Mouse (Mus musculus): ENCODE measurements at regions not wholly inside any gene's neighbourhood (a gene's known extent, or its start where the extent isn't known, plus 50 kb on each side); places are given as distances from the start of the nearest gene placed in this dataset.
"Not testable (repeated sequence)": the region's sequence is repeated elsewhere in the genome, so short reads cannot be mapped to it uniquely, and the experiment has no call there.

GRCm38 (mm10) chr12:114562978-114563377, 1019.3 kb downstream of the Adam6a start:
- DNase-seq (ENCODE audit: extremely low spot score in 1 of 2, low spot score in 1 of 2): no peak

GRCm38 (mm10) chr12:114563683-114564082, 1020.0 kb downstream of the Adam6a start:
- no peak for DNase-seq (ENCODE audit: extremely low spot score in 1 of 2, low spot score in 1 of 2)

DNA sequence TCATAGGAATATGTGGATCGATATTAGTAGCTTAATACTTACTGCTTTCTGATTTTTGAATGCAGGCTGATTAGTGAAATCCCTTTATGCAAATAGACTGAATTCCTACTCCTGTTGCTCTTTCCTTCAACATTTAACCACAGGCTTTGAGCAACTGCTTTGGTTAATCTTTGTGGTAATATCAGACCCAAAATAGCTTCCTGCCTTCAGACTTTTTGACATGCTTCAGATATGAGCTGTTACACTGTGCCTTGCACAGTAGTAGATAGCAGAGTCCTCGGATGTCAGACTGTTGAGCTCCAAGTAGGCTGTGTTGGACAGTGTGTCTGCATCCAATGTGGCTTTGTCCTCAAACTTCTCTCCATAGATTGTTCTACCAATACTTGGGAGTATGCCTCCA, 1020.6 kb downstream of the Adam6a start:
- DNase-seq (ENCODE audit: extremely low spot score in 1 of 2, low spot score in 1 of 2): no peak

DNA sequence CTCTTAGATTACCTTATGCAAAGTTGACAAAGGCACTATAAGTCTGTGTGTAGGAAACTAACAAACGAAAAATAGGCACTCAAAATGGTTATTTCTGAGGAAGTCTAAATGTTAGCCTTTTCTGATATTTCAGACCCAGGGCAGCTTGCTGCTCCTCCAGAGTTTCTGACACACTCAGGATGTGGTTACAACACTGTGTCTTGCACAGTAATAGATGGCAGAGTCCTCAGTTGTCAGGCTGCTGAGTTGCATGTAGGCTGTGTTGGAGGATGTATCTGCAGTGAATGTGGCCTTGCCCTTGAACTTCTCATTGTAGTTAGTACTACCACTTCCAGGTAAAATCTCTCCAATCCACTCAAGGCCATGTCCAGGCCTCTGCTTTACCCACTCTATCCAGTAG, 1039.7 kb downstream of the Adam6a start:
- no peak for DNase-seq (ENCODE audit: extremely low spot score in 1 of 2, low spot score in 1 of 2)

- no peak for DNase-seq (ENCODE audit: extremely low spot score in 1 of 2, low spot score in 1 of 2)
Observed at GRCm38 (mm10) chr12:114587227-114587626, 1043.5 kb downstream of the Adam6a start.

DNA sequence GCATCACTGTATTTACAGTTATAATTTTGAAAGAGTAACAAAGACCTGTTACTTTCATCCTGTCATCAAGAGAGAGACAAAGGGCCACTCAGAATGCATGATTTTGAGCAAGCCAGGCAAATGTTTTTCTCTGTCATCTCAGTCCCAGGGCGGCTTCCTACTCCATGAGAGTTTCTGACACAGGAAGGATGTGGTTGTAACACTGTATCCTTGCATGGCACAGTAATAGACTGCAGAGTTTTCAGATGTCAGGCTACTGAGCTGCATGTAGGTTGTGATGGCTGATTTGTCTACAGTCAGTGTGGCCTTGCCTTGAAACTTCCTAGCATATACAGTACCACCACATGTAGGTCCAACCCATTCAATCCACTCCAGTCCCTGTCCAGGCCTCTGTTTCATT, 1054.0 kb downstream of the Adam6a start:
- DNase-seq (ENCODE audit: extremely low spot score in 1 of 2, low spot score in 1 of 2): no peak

GRCm38 (mm10) chr12:114609171-114609570, 1065.5 kb downstream of the Adam6a start:
- DNase-seq (ENCODE audit: extremely low spot score in 1 of 2, low spot score in 1 of 2): no peak

- DNase-seq (ENCODE audit: extremely low spot score in 1 of 2, low spot score in 1 of 2): no peak
Observed at GRCm38 (mm10) chr12:114612108-114612507, 1068.4 kb downstream of the Adam6a start.

DNA sequence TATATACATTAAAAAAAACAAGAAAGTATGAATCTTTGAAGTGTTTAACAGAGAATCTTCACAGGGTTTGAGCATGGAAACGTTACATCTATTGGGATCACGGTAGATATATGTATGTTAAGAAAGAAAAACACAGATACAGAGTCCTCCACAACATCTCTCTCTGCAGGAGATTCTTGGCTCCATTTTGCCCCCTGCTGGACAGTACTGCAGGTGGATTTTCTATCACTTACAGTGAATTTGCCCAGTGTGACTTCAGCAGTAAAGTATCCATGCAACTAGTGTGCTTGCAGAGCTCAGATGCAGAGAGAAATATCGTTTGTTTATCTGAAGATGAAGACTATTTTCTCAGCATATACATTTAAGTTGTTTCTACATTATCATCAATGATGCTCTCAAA, 1071.5 kb downstream of the Adam6a start:
- no peak for DNase-seq (ENCODE audit: extremely low spot score in 1 of 2, low spot score in 1 of 2)

DNA sequence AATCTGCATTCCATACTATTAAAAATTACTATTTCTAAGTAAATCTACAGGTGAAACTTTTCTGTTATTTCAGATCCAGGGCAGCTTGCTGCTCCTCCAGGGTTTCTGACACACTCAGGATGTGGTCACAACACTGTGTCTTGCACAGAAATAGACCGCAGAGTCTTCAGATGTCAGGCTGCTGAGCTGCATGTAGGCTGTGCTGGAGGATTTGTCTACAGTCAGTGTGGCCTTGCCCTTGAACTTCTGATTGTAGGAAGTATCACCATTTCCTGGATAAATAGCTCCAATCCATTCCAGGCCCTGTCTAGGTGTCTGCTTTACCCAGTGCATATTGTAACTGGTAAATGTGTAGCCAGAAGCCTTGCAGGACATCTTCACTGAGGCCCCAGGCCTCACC, 1072.0 kb downstream of the Adam6a start:
- DNase-seq (ENCODE audit: extremely low spot score in 1 of 2, low spot score in 1 of 2): no peak

DNA sequence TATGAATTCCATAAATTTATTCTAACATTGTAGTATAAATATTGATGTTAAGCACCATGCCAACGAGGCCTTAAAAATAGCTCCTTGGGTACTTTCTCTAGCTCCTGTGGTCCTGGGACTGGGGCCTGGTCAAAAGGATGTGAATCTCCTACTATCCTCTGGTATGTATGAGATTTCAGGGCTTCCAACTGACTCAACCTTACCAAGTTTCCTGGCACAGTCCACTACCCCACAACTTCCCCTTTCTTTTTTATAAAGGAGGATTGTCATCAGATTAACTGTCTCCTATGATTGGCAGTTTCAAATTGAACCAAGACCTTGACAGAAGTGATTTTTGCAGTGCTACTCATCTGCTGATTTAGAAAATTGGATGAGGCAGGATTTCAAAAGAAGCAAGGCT, 1097.4 kb downstream of the Adam6a start:
- DNase-seq (ENCODE audit: extremely low spot score in 1 of 2, low spot score in 1 of 2): no peak

- DNase-seq (ENCODE audit: extremely low spot score in 1 of 2, low spot score in 1 of 2): no peak
Observed at GRCm38 (mm10) chr12:114646372-114646771, 1102.7 kb downstream of the Adam6a start.

- DNase-seq (ENCODE audit: extremely low spot score in 1 of 2, low spot score in 1 of 2): not testable (repeated sequence)
Observed at GRCm38 (mm10) chr12:114650432-114651101, 1106.9 kb downstream of the Adam6a start.

DNA sequence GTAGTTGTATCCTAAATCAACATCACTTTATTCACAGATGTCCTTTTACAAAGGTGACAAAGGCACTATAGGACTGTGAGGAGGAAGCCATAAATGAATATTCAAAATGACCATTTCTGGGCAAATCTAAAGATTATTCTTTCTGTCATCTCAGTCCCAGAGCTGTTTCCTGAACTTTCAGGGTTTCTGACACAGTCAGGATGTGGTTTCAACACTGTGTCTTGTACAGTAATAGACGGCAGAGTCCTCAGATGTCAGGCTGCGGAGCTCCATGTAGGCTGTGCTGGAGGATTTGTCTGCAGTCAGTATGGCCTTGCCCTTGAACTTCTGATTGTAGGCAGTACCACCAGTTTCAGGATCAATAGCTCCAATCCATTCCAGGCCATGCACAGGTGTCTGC, 1113.4 kb downstream of the Adam6a start:
- DNase-seq (ENCODE audit: extremely low spot score in 1 of 2, low spot score in 1 of 2): not testable (repeated sequence)

Small RNA genes in the stretch of these regions (microRNA-seq; reads per million reads assigned to microRNA genes)
- 0 reads per million in 2 experiments for gene Mir7094-1
- gene Mir7094-2: 0 reads per million in 2 experiments

Data from layer of hippocampus, postnatal 25 days (tissue).